Mouse (Mus musculus) myocyte (in vitro differentiated cells): ENCODE results near the gene Rgs5.

ENCODE experiments used
- E2F4 ChIP-seq: IDR thresholded peaks from one replicate; pipeline ENCODE4 v1.6.1; 2011; ENCODE audit warnings: mild to moderate bottlenecking, control low read depth, moderate library complexity; ENCODE audit not compliant: insufficient read depth
- MAX ChIP-seq: IDR thresholded peaks from one replicate; pipeline ENCODE4 v1.6.1; 2011; ENCODE audit warnings: low read depth, mild to moderate bottlenecking, control low read depth
- MYOD1 ChIP-seq, 3 experiments: IDR thresholded peaks; one replicate each; pipeline ENCODE4 v1.6.1; 2011; ENCODE audit warnings: control low read depth in 2 of 3, low read depth in 2 of 3, mild to moderate bottlenecking in 2 of 3, moderate library complexity in 1 of 3; ENCODE audit not compliant: insufficient read length in 2 of 3, control insufficient read depth in 1 of 3
- MYOG ChIP-seq, 3 experiments: IDR thresholded peaks; one replicate each; pipeline ENCODE4 v1.6.1; 2011; ENCODE audit warnings: control low read depth in 2 of 3, low read depth in 2 of 3, mild to moderate bottlenecking in 2 of 3; ENCODE audit not compliant: insufficient read length in 2 of 3, control insufficient read depth in 1 of 3, insufficient read depth in 1 of 3
- POLR2A ChIP-seq: IDR thresholded peaks from one replicate; pipeline ENCODE4 v1.6.1; 2011; ENCODE audit warnings: low read depth, mild to moderate bottlenecking, control low read depth, moderate library complexity; ENCODE audit not compliant: insufficient read length

- TF ChIP-seq MAX (no peak), MYOD1 (IDR thresholded peaks at IDR 0.05; ENCODE audit: control insufficient read depth in 1 of 3, insufficient read length in 2 of 3, low read depth in 2 of 3) (no peak), MYOG (IDR thresholded peaks at IDR 0.05; ENCODE audit: control insufficient read depth in 1 of 3, insufficient read depth in 1 of 3, insufficient read length in 2 of 3, low read depth in 2 of 3) (no peak), POLR2A (no peak), E2F4 (no peak)
Observed at GRCm38 (mm10) chr1:169721836-169722235, 66.5 kb downstream of the Rgs5 start.
